ENCODE assay signal across 13 mouse cellular contexts in the genomic region with DNA sequence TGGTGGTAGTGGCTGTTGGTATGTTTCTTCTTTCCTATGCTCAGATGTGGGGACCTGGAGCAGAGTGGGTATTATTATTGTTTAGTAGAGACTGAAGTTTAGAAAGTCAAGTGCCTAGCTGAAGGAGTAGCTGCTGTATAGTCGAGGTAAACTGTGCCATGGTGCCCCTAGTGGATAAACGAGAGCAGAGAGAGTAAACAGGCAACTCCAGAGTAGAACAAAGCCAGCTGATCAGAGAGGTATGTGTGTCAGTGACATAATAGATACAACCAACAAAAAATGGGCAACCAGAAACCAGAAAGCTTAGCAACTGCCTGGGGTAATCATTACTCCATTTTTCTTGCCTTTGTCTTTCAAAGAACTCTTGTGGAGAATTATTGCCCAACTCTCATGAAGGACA. TPM values are rescaled to one million over a fixed set of nuclear protein-coding genes. Genes with fewer than 3 reads are reported as not detected.
DNase-seq lines count a peak whose midpoint lies in the region; ATAC-seq and TF ChIP-seq lines count a peak whose summit lies in the region.
"Had no signal": no experiment of that assay in that cellular context is flagged by ENCODE, and none has a peak within 500 bp of the region (broad histone marks: within the 10 kb centered on the region; RNA-seq: fewer than 3 reads in every experiment).

No protein-coding gene starts in this region.

- H3K4me3 ChIP-seq in heart, postnatal 0 days (ENCODE audit: low read depth, low read length), result no peak overlapping the region
- H3K4me3 ChIP-seq in forebrain, embryonic 11.5 days (ENCODE audit: low read depth, low read length), result no peak overlapping the region
- H3K4me3 ChIP-seq: hindbrain, embryonic 13.5 days; midbrain, embryonic 13.5 days; neural tube, embryonic 15.5 days had no signal

- ATAC-seq in heart, postnatal 0 days (ENCODE audit: insufficient read depth, low read depth), result no peak
- no peak for ATAC-seq in forebrain, embryonic 11.5 days (replicated peaks; ENCODE audit: low FRiP score)
- ATAC-seq: forebrain, embryonic 16.5 days; midbrain, embryonic 13.5 days had no signal

- H3K9me3 ChIP-seq in heart, postnatal 0 days (replicated peaks; ENCODE audit: control insufficient read depth, low read length), result no peaks in the 10 kb centered on the region
- no peaks in the 10 kb centered on the region for H3K9me3 ChIP-seq in forebrain, embryonic 11.5 days (ENCODE audit: control insufficient read depth, low read length)
- H3K9me3 ChIP-seq: hindbrain, embryonic 13.5 days; midbrain, embryonic 13.5 days; neural tube, embryonic 15.5 days had no signal

- TF ChIP-seq EP300 in heart, postnatal 0 days (IDR thresholded peaks at IDR 0.05; ENCODE audit: low read depth), result no peak

- H3K27me3 ChIP-seq in heart, postnatal 0 days (ENCODE audit: control insufficient read depth, insufficient read depth, low read length), result no peaks in the 10 kb centered on the region
- H3K27me3 ChIP-seq in forebrain, embryonic 11.5 days (ENCODE audit: control insufficient read depth, insufficient read depth, low read length), result no peaks in the 10 kb centered on the region
- H3K27me3 ChIP-seq: hindbrain, embryonic 13.5 days; midbrain, embryonic 13.5 days; neural tube, embryonic 15.5 days had no signal

- H3K9ac ChIP-seq in heart, postnatal 0 days (replicated peaks; ENCODE audit: low read depth, low read length), result no peak overlapping the region
- no peak overlapping the region for H3K9ac ChIP-seq in forebrain, embryonic 11.5 days (ENCODE audit: low read length)
- H3K9ac ChIP-seq: hindbrain, embryonic 13.5 days; midbrain, embryonic 13.5 days; neural tube, embryonic 15.5 days had no signal

- no peak for DNase-seq in heart, postnatal 0 days (ENCODE audit: low spot score)
- no peak for DNase-seq in heart, postnatal 36 days
- DNase-seq in lung, postnatal 25 days (ENCODE audit: low spot score), result peak; percentile 18
- DNase-seq in lung, adult 18-20 months, result no peak
- peak; percentile 18 for DNase-seq in MN1 (ENCODE audit: low spot score)
- DNase-seq in thymus, postnatal 0 days (ENCODE audit: low spot score), result peak; percentile 42
- no peak for DNase-seq in urinary bladder, postnatal 10 days (ENCODE audit: low spot score)
- DNase-seq in forebrain, embryonic 11.5 days (ENCODE audit: low spot score), result no peak

- H3K27ac ChIP-seq in heart, postnatal 0 days (ENCODE audit: low read depth), result no peak overlapping the region
- no peak overlapping the region for H3K27ac ChIP-seq in forebrain, embryonic 11.5 days (ENCODE audit: low read depth, low read length)
- H3K27ac ChIP-seq: hindbrain, embryonic 13.5 days; midbrain, embryonic 13.5 days; neural tube, embryonic 15.5 days had no signal

- intact Hi-C loops in heart, postnatal 36 days (cut with DNase I), result no loop called here

- H3K4me1 ChIP-seq in heart, postnatal 0 days (ENCODE audit: control insufficient read depth, insufficient read depth), result peaks cover 10% of the 10 kb centered on the region
- H3K4me1 ChIP-seq in forebrain, embryonic 11.5 days (replicated peaks; ENCODE audit: control insufficient read depth, insufficient read depth, low read length), result no peaks in the 10 kb centered on the region; the same call in 1 of the 2 replicates

- no peak overlapping the region for H3K4me2 ChIP-seq in heart, postnatal 0 days (ENCODE audit: low read depth, low read length)
- no peak overlapping the region for H3K4me2 ChIP-seq in forebrain, embryonic 11.5 days (ENCODE audit: low read depth, low read length, severe bottlenecking)
- H3K4me2 ChIP-seq: hindbrain, embryonic 13.5 days; midbrain, embryonic 13.5 days; neural tube, embryonic 15.5 days had no signal

- peak; percentile 24; the same call in 1 of the 2 replicates for TF ChIP-seq CTCF in heart, postnatal 0 days (IDR thresholded peaks at IDR 0.05; ENCODE audit: low read depth)

- no peaks in the 10 kb centered on the region for H3K36me3 ChIP-seq in heart, postnatal 0 days (replicated peaks; ENCODE audit: control insufficient read depth, insufficient read depth, low read length)
- no peaks in the 10 kb centered on the region for H3K36me3 ChIP-seq in forebrain, embryonic 11.5 days (ENCODE audit: control insufficient read depth, insufficient read depth, low read length)
- H3K36me3 ChIP-seq: hindbrain, embryonic 13.5 days; midbrain, embryonic 13.5 days; neural tube, embryonic 15.5 days had no signal

- 10% methylated on average over 2 of the region's 2 CpGs for WGBS in heart, postnatal 0 days
- 21% methylated on average over 2 of the region's 2 CpGs for WGBS in forebrain, embryonic 11.5 days

RNA-seq across cellular contexts. Expression of gene Gm6525, which starts 51.1 kb away (rescaled TPM):
- 0.38 TPM in 1 of 2 replicates, not detected in the other for total RNA-seq in heart, postnatal 0 days (2014; rRNA removed; ENCODE audit: low replicate concordance)
- polyA plus RNA-seq in heart, postnatal 0 days (2015; fragmentation: Nextera tagmentation; extraction: Ambion mirVana), result 0.11 and 0.22 TPM in 2 replicates
- total RNA-seq in heart, postnatal 36 days (2021), result not detected
- polyA plus RNA-seq in thymus, postnatal 0 days (2015; fragmentation: Nextera tagmentation; extraction: Ambion mirVana), result 0.13 TPM in 1 of 2 replicates, not detected in the other
- 0.43 and 1.1 TPM in 2 replicates for polyA plus RNA-seq in forebrain, embryonic 11.5 days (2014; fragmentation: Nextera tagmentation; extraction: Ambion mirVana)
- total RNA-seq: layer of hippocampus, postnatal 10 days had no signal

Comparison
In these comparisons a context has a peak if more than half of its experiments do, and no peak if none do; other contexts are left out.
1. DNase-seq: peak in lung, postnatal 25 days (single experiment), MN1 (single experiment) and thymus, postnatal 0 days (single experiment); none in heart, postnatal 0 days (single experiment), heart, postnatal 36 days (0 of 2), lung, adult 18-20 months (0 of 2), urinary bladder, postnatal 10 days (single experiment) and forebrain, embryonic 11.5 days (single experiment).